Mouse (Mus musculus): ENCODE data around the gene Pdzk1. TPM values are rescaled to one million over a fixed set of nuclear protein-coding genes. Genes with fewer than 3 reads are reported as not detected.

Pdzk1 gene
- 0.10 TPM for polyA plus RNA-seq (2015; fragmentation: Illumina TruSeq; extraction: RNeasy Lipid Tissue Mini Kit (QIAGEN cat#74804); ENCODE audit: insufficient read depth, low replicate concordance)

DNA sequence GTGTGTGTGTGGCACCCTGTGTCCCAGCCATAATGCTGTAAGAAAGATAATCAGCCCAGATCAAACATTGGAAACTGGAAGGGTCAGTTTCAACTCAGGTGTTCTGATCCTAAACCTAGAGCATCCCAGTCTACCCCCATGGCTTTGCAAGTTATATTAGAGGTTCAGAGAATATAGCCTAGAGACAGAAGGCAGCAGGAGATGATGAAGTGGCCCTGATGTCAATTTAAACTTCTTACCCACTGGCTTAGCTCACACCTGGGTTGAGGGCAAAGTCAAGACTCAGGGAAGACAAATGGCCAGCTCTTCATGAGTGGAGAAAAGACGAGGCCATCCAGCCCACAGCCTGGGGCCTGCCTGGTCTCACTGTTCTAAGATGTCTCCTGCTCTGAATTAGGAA, at the start of gene Pdzk1, which contains the start of gene Cd160:
Pdzk1 (plus strand) TSS at position 301 of the 400 bp plus-strand sequence.
Cd160 (minus strand) TSS at position 368 of the 400 bp plus-strand sequence.

DNA sequence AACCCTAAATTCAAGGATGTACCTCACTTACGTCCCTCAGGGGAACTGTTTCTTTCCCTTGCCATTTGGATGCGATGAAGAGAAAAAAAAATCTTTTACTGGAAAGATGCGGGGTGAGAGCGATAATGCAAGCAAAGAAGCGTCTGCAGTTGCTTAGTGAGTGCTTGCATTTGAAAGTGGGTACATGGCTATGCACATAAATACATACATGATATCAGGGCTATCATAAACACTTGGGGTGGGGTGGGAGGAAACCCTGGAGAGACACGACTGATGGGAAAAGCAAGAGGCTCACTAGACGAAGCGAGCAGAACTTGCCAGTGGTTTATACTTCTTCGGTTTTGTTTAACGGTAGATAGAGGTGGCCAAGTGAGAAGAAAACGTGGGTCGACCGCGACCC, 75.3 kb downstream of the Pdzk1 start, which contains the start of gene Gja5:
Gja5 (plus strand) TSS at position 301 of the 400 bp plus-strand sequence.

GRCm38 (mm10) chr3:96904851-96905541, 75.9 kb downstream of the Pdzk1 start, which contains the start of gene Gpr89:
Gene Gpr89 (minus strand): TSS chr3:96905346.

Other genes with a start within 250 kb of the Pdzk1 start
- gene Polr3gl, start 235.1 kb upstream of the Pdzk1 start, polyA plus RNA-seq (2015; fragmentation: Illumina TruSeq; extraction: RNeasy Lipid Tissue Mini Kit (QIAGEN cat#74804); ENCODE audit: insufficient read depth, low replicate concordance) = 79.5 TPM
- gene Ankrd34a, start 232.6 kb upstream of the Pdzk1 start, polyA plus RNA-seq (2015; fragmentation: Illumina TruSeq; extraction: RNeasy Lipid Tissue Mini Kit (QIAGEN cat#74804); ENCODE audit: insufficient read depth, low replicate concordance) = not detected
- 16.0 TPM for gene Lix1l, start 228.1 kb upstream of the Pdzk1 start, polyA plus RNA-seq (2015; fragmentation: Illumina TruSeq; extraction: RNeasy Lipid Tissue Mini Kit (QIAGEN cat#74804); ENCODE audit: insufficient read depth, low replicate concordance)
- gene Rbm8a, start 199.4 kb upstream of the Pdzk1 start, polyA plus RNA-seq (2015; fragmentation: Illumina TruSeq; extraction: RNeasy Lipid Tissue Mini Kit (QIAGEN cat#74804); ENCODE audit: insufficient read depth, low replicate concordance) = 65.7 TPM
- gene Pex11b, start 193.9 kb upstream of the Pdzk1 start, polyA plus RNA-seq (2015; fragmentation: Illumina TruSeq; extraction: RNeasy Lipid Tissue Mini Kit (QIAGEN cat#74804); ENCODE audit: insufficient read depth, low replicate concordance) = 34.0 TPM
- gene Gm42957, start 193.8 kb upstream of the Pdzk1 start, polyA plus RNA-seq (2015; fragmentation: Illumina TruSeq; extraction: RNeasy Lipid Tissue Mini Kit (QIAGEN cat#74804); ENCODE audit: insufficient read depth, low replicate concordance) = 0.36 TPM
- 3.7 TPM for gene Itga10, start 183.7 kb upstream of the Pdzk1 start, polyA plus RNA-seq (2015; fragmentation: Illumina TruSeq; extraction: RNeasy Lipid Tissue Mini Kit (QIAGEN cat#74804); ENCODE audit: insufficient read depth, low replicate concordance)
- 0.59 TPM for gene Ankrd35, start 159.2 kb upstream of the Pdzk1 start, polyA plus RNA-seq (2015; fragmentation: Illumina TruSeq; extraction: RNeasy Lipid Tissue Mini Kit (QIAGEN cat#74804); ENCODE audit: insufficient read depth, low replicate concordance)
- gene Pias3, start 132.9 kb upstream of the Pdzk1 start, polyA plus RNA-seq (2015; fragmentation: Illumina TruSeq; extraction: RNeasy Lipid Tissue Mini Kit (QIAGEN cat#74804); ENCODE audit: insufficient read depth, low replicate concordance) = 28.2 TPM
- gene Nudt17, start 120.7 kb upstream of the Pdzk1 start, polyA plus RNA-seq (2015; fragmentation: Illumina TruSeq; extraction: RNeasy Lipid Tissue Mini Kit (QIAGEN cat#74804); ENCODE audit: insufficient read depth, low replicate concordance) = 2.6 TPM
- gene Polr3c, start 101.7 kb upstream of the Pdzk1 start, polyA plus RNA-seq (2015; fragmentation: Illumina TruSeq; extraction: RNeasy Lipid Tissue Mini Kit (QIAGEN cat#74804); ENCODE audit: insufficient read depth, low replicate concordance) = 52.3 TPM
- 88.0 TPM for gene Rnf115, start 101.6 kb upstream of the Pdzk1 start, polyA plus RNA-seq (2015; fragmentation: Illumina TruSeq; extraction: RNeasy Lipid Tissue Mini Kit (QIAGEN cat#74804); ENCODE audit: insufficient read depth, low replicate concordance)
- 14.6 TPM for gene Cd160, start 67 bp downstream of the Pdzk1 start, polyA plus RNA-seq (2015; fragmentation: Illumina TruSeq; extraction: RNeasy Lipid Tissue Mini Kit (QIAGEN cat#74804); ENCODE audit: insufficient read depth, low replicate concordance)
- 1.2 TPM for gene Gja5, start 75.4 kb downstream of the Pdzk1 start, polyA plus RNA-seq (2015; fragmentation: Illumina TruSeq; extraction: RNeasy Lipid Tissue Mini Kit (QIAGEN cat#74804); ENCODE audit: insufficient read depth, low replicate concordance)
- gene Gpr89, start 76.1 kb downstream of the Pdzk1 start, polyA plus RNA-seq (2015; fragmentation: Illumina TruSeq; extraction: RNeasy Lipid Tissue Mini Kit (QIAGEN cat#74804); ENCODE audit: insufficient read depth, low replicate concordance) = 14.3 TPM
- not detected for gene Gja8, start 96.7 kb downstream of the Pdzk1 start, polyA plus RNA-seq (2015; fragmentation: Illumina TruSeq; extraction: RNeasy Lipid Tissue Mini Kit (QIAGEN cat#74804); ENCODE audit: insufficient read depth, low replicate concordance)

Measured in spleen, adult 10 weeks (tissue).